Mouse (Mus musculus): ENCODE results near the gene Wfdc12. TPM values are rescaled to one million over a fixed set of nuclear protein-coding genes. Genes with fewer than 3 reads are reported as not detected.

The Wfdc12 gene
- total RNA-seq, 1 experiment from 2014 or later: not detected

Other genes with a start within 250 kb of the Wfdc12 start
- gene Ywhab, start 195.6 kb downstream of the Wfdc12 start, total RNA-seq (2021): 241 TPM in 2 replicates
- gene Pabpc1l, start 165.2 kb downstream of the Wfdc12 start, total RNA-seq (2021): 0.48 and 2.2 TPM in 2 replicates
- 34.7 and 42.5 TPM in 2 replicates for gene Stk4, start 120.3 kb downstream of the Wfdc12 start, total RNA-seq (2021)
- 44.3 and 46.8 TPM in 2 replicates for gene Tomm34, start 119.4 kb downstream of the Wfdc12 start, total RNA-seq (2021)
- not detected in 2 replicates for gene Kcns1, start 19.5 kb downstream of the Wfdc12 start, total RNA-seq (2021)
- gene Wfdc5, start 7.9 kb downstream of the Wfdc12 start, total RNA-seq (2021): not detected in 2 replicates
- not detected in 2 replicates for gene Wfdc15a, start 9.5 kb upstream of the Wfdc12 start, total RNA-seq (2021)
- not detected in 2 replicates for gene Wfdc15b, start 31.1 kb upstream of the Wfdc12 start, total RNA-seq (2021)
- gene Svs2, start 47.9 kb upstream of the Wfdc12 start, total RNA-seq (2021): not detected in 2 replicates
- not detected in 2 replicates for gene Svs3b, start 66.0 kb upstream of the Wfdc12 start, total RNA-seq (2021)
- gene Svs4, start 87.9 kb upstream of the Wfdc12 start, total RNA-seq (2021): not detected in 2 replicates
- gene Svs3a, start 98.7 kb upstream of the Wfdc12 start, total RNA-seq (2021): not detected in 2 replicates
- not detected in 2 replicates for gene Svs6, start 126.1 kb upstream of the Wfdc12 start, total RNA-seq (2021)
- gene Svs5, start 142.1 kb upstream of the Wfdc12 start, total RNA-seq (2021): 0.73 and 3.9 TPM in 2 replicates
- gene Slpi, start 198.5 kb upstream of the Wfdc12 start, total RNA-seq (2021): 5.2 and 7.9 TPM in 2 replicates
- gene Rbpjl, start 212.5 kb upstream of the Wfdc12 start, total RNA-seq (2021): not detected in 2 replicates
- gene Matn4, start 214.6 kb upstream of the Wfdc12 start, total RNA-seq (2021): 0.73 and 1.3 TPM in 2 replicates

All from adrenal gland, postnatal 25 days (tissue).